In the genomic region with DNA sequence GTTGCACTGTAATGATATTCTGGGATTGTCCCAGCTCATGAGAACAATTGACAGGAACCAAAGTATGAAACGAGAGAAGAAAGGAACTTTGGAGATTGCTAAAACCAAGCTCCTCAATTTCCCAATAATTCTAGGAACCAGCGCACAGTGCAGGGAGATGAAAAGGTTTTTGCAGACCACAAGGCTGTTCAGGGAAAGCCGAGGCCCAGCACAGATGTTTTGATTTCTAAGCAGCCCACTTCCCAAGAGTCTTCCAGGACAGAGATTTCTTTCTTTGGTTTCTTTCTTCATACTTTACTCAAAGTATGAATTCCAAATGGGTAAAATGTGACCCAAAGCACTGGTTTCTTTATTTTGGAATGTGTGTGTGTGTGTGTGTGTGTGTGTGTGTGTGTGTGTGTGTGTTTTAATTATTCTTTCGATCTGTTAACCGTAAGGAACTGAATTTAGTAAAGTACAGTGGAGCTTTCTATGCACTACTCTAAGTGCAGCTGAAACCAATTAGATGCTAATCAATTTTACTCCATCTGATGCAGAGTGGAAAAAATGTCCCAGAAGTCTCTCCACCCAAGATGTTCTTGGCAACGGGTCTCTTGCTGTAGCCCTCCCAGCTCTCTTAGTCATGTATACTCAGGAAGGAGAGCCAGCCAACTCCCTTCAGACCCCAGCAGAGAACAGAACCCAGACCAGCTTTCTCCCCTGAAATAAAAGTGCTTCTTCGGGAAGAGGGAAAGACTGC, we compare ENCODE assay signal across 9 mouse cellular contexts. TPM values are rescaled to one million over a fixed set of nuclear protein-coding genes. Genes with fewer than 3 reads are reported as not detected.
DNase-seq lines count a peak whose midpoint lies in the region; ATAC-seq and TF ChIP-seq lines count a peak whose summit lies in the region.
"Had no signal": no experiment of that assay in that cellular context is flagged by ENCODE, and none has a peak within 500 bp of the region (broad histone marks: within the 10 kb centered on the region; RNA-seq: fewer than 3 reads in every experiment).

No protein-coding gene starts in this region.

- WGBS in kidney, embryonic 15.5 days = 54% methylated on average over 7 of the region's 7 CpGs
- 29% methylated on average over 7 of the region's 7 CpGs for WGBS in embryonic facial prominence, embryonic 11.5 days
- 19% methylated on average over 7 of the region's 7 CpGs for WGBS in limb, embryonic 14.5 days

- no peaks in the 10 kb centered on the region for H3K36me3 ChIP-seq in kidney, embryonic 15.5 days
- no peaks in the 10 kb centered on the region for H3K36me3 ChIP-seq in embryonic facial prominence, embryonic 11.5 days (replicated peaks; ENCODE audit: control insufficient read depth, insufficient read depth, low read depth, low read length)
- no peaks in the 10 kb centered on the region for H3K36me3 ChIP-seq in limb, embryonic 14.5 days (ENCODE audit: control insufficient read depth, insufficient read depth, low read length)

- no peak overlapping the region for H3K4me3 ChIP-seq in kidney, embryonic 15.5 days (replicated peaks)
- H3K4me3 ChIP-seq in embryonic facial prominence, embryonic 11.5 days (ENCODE audit: low read depth, low read length) = no peak overlapping the region
- no peak overlapping the region for H3K4me3 ChIP-seq in limb, embryonic 14.5 days (replicated peaks; ENCODE audit: low read length)

- no peak for TF ChIP-seq POLR2A in limb, embryonic 14.5 days (IDR thresholded peaks at IDR 0.05; ENCODE audit: borderline replicate concordance, extremely low read depth, insufficient read depth, insufficient read length)

- peaks cover 16% of the 10 kb centered on the region for H3K4me1 ChIP-seq in kidney, embryonic 15.5 days
- H3K4me1 ChIP-seq in embryonic facial prominence, embryonic 11.5 days (ENCODE audit: control insufficient read depth, insufficient read depth, low read length) = no peaks in the 10 kb centered on the region; the same call in 1 of the 2 replicates
- peaks cover 49% of the 10 kb centered on the region for H3K4me1 ChIP-seq in limb, embryonic 14.5 days (ENCODE audit: control insufficient read depth, insufficient read depth, low read length)

- no peak overlapping the region for H3K9ac ChIP-seq in kidney, embryonic 15.5 days
- H3K9ac ChIP-seq in embryonic facial prominence, embryonic 11.5 days (replicated peaks; ENCODE audit: low read length) = no peak overlapping the region
- H3K9ac ChIP-seq in limb, embryonic 14.5 days (ENCODE audit: low read depth, low read length, severe bottlenecking) = no peak overlapping the region

- ATAC-seq in kidney, embryonic 15.5 days (replicated peaks; ENCODE audit: low FRiP score) = no peak
- ATAC-seq in embryonic facial prominence, embryonic 11.5 days (replicated peaks; ENCODE audit: insufficient number of reproducible peaks, low FRiP score, low TSS enrichment, low read depth) = peak; percentile 90
- peak; percentile 90 for ATAC-seq in limb, embryonic 14.5 days (ENCODE audit: low FRiP score, low read depth)
- no peak for ATAC-seq in megakaryocyte-erythroid progenitor cell, adult 5-6 weeks (replicated peaks; ENCODE audit: low FRiP score, low TSS enrichment, poor library complexity, severe bottlenecking)

- H3K27ac ChIP-seq in kidney, embryonic 15.5 days = peak overlapping the region; percentile 52; the same call in 1 of the 2 replicates
- H3K27ac ChIP-seq in embryonic facial prominence, embryonic 11.5 days (replicated peaks; ENCODE audit: low read depth, low read length) = peak overlapping the region; percentile 75
- peak overlapping the region; percentile 91 for H3K27ac ChIP-seq in limb, embryonic 14.5 days (replicated peaks; ENCODE audit: low read depth, low read length)

- H3K9me3 ChIP-seq in kidney, embryonic 15.5 days (replicated peaks) = no peaks in the 10 kb centered on the region
- H3K9me3 ChIP-seq in embryonic facial prominence, embryonic 11.5 days (replicated peaks; ENCODE audit: control insufficient read depth, low read length) = no peaks in the 10 kb centered on the region
- no peaks in the 10 kb centered on the region for H3K9me3 ChIP-seq in limb, embryonic 14.5 days (ENCODE audit: control insufficient read depth, low read length)

- H3K4me2 ChIP-seq in kidney, embryonic 15.5 days = no peak overlapping the region
- no peak overlapping the region for H3K4me2 ChIP-seq in embryonic facial prominence, embryonic 11.5 days (ENCODE audit: low read depth, low read length)
- H3K4me2 ChIP-seq in limb, embryonic 14.5 days (replicated peaks; ENCODE audit: low read depth, low read length, severe bottlenecking) = peak overlapping the region; percentile 13; the same call in 1 of the 2 replicates

- no peaks in the 10 kb centered on the region for H3K27me3 ChIP-seq in kidney, embryonic 15.5 days
- no peaks in the 10 kb centered on the region for H3K27me3 ChIP-seq in embryonic facial prominence, embryonic 11.5 days (ENCODE audit: control insufficient read depth, insufficient read depth, low read length)
- no peaks in the 10 kb centered on the region for H3K27me3 ChIP-seq in limb, embryonic 14.5 days (ENCODE audit: control insufficient read depth, insufficient read depth, low read length)

- no peak for DNase-seq in kidney, postnatal 36 days
- peak; percentile 85 for DNase-seq in embryonic facial prominence, embryonic 11.5 days (ENCODE audit: low spot score)
- DNase-seq in heart, adult 9 months (ENCODE audit: low spot score in 2 of 2) = peak; percentile 46 to 60
- peak; percentile 95 for DNase-seq in limb, embryonic 14.5 days (ENCODE audit: low spot score)
- no peak for DNase-seq in adrenal gland, adult (ENCODE audit: inconsistent age in 2 of 2, low spot score in 1 of 2)
- DNase-seq in cerebellum, adult 8-10 months = no peak
- DNase-seq: cerebellum, postnatal 14 days had no signal

RNA-seq across cellular contexts. Expression of gene Fstl1, which starts 44.5 kb away (rescaled TPM):
- polyA plus RNA-seq in kidney, embryonic 15.5 days (2015; fragmentation: Nextera tagmentation; extraction: Ambion mirVana) = 557 and 571 TPM in 2 replicates
- polyA plus RNA-seq in embryonic facial prominence, embryonic 11.5 days (2014; fragmentation: Nextera tagmentation; extraction: Ambion mirVana) = 350 and 367 TPM in 2 replicates
- 478 and 520 TPM in 2 replicates for polyA plus RNA-seq in limb, embryonic 14.5 days (2012; rRNA removed)
- 865 and 910 TPM in 2 replicates for polyA plus RNA-seq in limb, embryonic 14.5 days (2014; fragmentation: Nextera tagmentation; extraction: Ambion mirVana)
- 2.1 TPM in 1 of 2 replicates, not detected in the other for total RNA-seq in megakaryocyte-erythroid progenitor cell, adult 5-6 weeks (2014; fragmentation: Nextera tagmentation)
- 0.23 and 0.42 TPM in 2 replicates for total RNA-seq in megakaryocyte-erythroid progenitor cell, adult 5-6 weeks (2017)

Comparison
In these comparisons a context has a peak if more than half of its experiments do, and no peak if none do; other contexts are left out.
1. ATAC-seq: peak in embryonic facial prominence, embryonic 11.5 days (single experiment) and limb, embryonic 14.5 days (single experiment); none in kidney, embryonic 15.5 days (single experiment) and megakaryocyte-erythroid progenitor cell, adult 5-6 weeks (single experiment).
2. DNase-seq: peak in embryonic facial prominence, embryonic 11.5 days (single experiment), heart, adult 9 months (2 of 2) and limb, embryonic 14.5 days (single experiment); none in kidney, postnatal 36 days (0 of 2), adrenal gland, adult (0 of 2) and cerebellum, adult 8-10 months (single experiment).
3. Peak in every context shown above with its lines, with median percentiles within 50 percentile points of each other: H3K27ac ChIP-seq.